Mouse (Mus musculus): ENCODE measurements around the gene Agbl5.

DNA sequence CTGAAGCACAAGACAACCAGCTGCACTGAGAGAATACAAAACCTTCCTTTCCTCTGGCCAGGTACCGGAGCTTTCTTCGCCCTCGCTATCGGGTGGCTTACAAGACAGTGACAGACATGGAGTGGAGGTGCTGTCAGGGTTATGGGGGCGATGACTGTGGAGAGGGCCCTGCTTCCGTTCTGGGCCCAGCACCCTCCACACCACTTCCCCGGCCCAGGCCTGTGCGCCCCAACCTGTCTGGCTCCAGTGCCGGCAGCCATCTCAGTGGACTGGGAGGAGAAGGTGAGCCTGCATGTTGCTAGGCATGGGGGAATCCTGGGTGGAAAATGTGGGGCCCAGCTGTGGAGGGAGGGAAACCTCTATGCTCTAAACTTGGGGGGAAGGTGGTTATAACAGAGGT is 27.0 kb downstream of the Agbl5 start:
- TF ChIP-seq CTCF (IDR thresholded peaks at IDR 0.05; ENCODE audit: low read depth) (no peak), EP300 (optimal IDR thresholded peaks at IDR 0.05) (no peak)
